Mouse (Mus musculus) CH12F3 (cell line): ENCODE results near the gene Npas2.

Source experiments
- in situ Hi-C: fragments of 300-500 bp; cut with MboI; formaldehyde crosslinking; loops from 2 replicates; pipeline ENCODE4 v1.14.3; 2020; ENCODE audit warnings: low sequenced_read_pairs

The Npas2 gene

GRCm38 (mm10) chr1:39280989-39281875 is 87.7 kb downstream of the Npas2 start:
- in situ Hi-C loops: no loop called here

GRCm38 (mm10) chr1:39281888-39282287 is 88.4 kb downstream of the Npas2 start:
- in situ Hi-C loops: no loop called here

- in situ Hi-C loops: no loop called here
Measured at GRCm38 (mm10) chr1:39283323-39283722, 89.8 kb downstream of the Npas2 start.

GRCm38 (mm10) chr1:39284786-39285185 is 91.3 kb downstream of the Npas2 start:
- in situ Hi-C loops: no loop called here

GRCm38 (mm10) chr1:39287076-39287475 is 93.5 kb downstream of the Npas2 start:
- in situ Hi-C loops: no loop called here

GRCm38 (mm10) chr1:39287831-39288230 is 94.3 kb downstream of the Npas2 start:
- in situ Hi-C loops: no loop called here

GRCm38 (mm10) chr1:39288425-39288824 is 94.9 kb downstream of the Npas2 start:
- in situ Hi-C loops: no loop called here

GRCm38 (mm10) chr1:39292001-39292400 is 98.5 kb downstream of the Npas2 start:
- in situ Hi-C loops: no loop called here

GRCm38 (mm10) chr1:39298294-39298693 is 104.8 kb downstream of the Npas2 start:
- in situ Hi-C loops: no loop called here

- in situ Hi-C loops: no loop called here
Measured at GRCm38 (mm10) chr1:39300243-39300642, 106.7 kb downstream of the Npas2 start.

GRCm38 (mm10) chr1:39300676-39301075 is 107.1 kb downstream of the Npas2 start:
- in situ Hi-C loops: no loop called here

- in situ Hi-C loops: no loop called here
Measured at GRCm38 (mm10) chr1:39302246-39302645, 108.7 kb downstream of the Npas2 start.

GRCm38 (mm10) chr1:39303054-39303649 is 109.6 kb downstream of the Npas2 start:
- in situ Hi-C loops: no loop called here

GRCm38 (mm10) chr1:39307291-39307690 is 113.8 kb downstream of the Npas2 start:
- in situ Hi-C loops: no loop called here

GRCm38 (mm10) chr1:39307971-39308370 is 114.4 kb downstream of the Npas2 start:
- in situ Hi-C loops: no loop called here

GRCm38 (mm10) chr1:39309548-39309947 is 116.0 kb downstream of the Npas2 start:
- in situ Hi-C loops: no loop called here

- in situ Hi-C loops: no loop called here
Measured at GRCm38 (mm10) chr1:39312345-39312967, 118.9 kb downstream of the Npas2 start.

GRCm38 (mm10) chr1:39313352-39314245 is 120.1 kb downstream of the Npas2 start:
- in situ Hi-C loops: no loop called here

GRCm38 (mm10) chr1:39317935-39318334 is 124.4 kb downstream of the Npas2 start:
- in situ Hi-C loops: no loop called here

- in situ Hi-C loops: no loop called here
Measured at GRCm38 (mm10) chr1:39318870-39319269, 125.3 kb downstream of the Npas2 start.

GRCm38 (mm10) chr1:39321954-39322353 is 128.4 kb downstream of the Npas2 start:
- in situ Hi-C loops: no loop called here
